Mouse (Mus musculus) intestine, embryonic 16.5 days (tissue): ENCODE results near the gene Lcn4. TPM values are rescaled to one million over a fixed set of nuclear protein-coding genes. Genes with fewer than 3 reads are reported as not detected.
"Not testable (repeated sequence)": the region's sequence is repeated elsewhere in the genome, so short reads cannot be mapped to it uniquely, and the experiment has no call there.

Source experiments
- ATAC-seq: fragments of 200-750 bp; cut with Nextera tagmentation; 2 replicates; pipeline ENCODE4 v1.8.0; 2017; ENCODE audit warnings: moderate TSS enrichment, moderate library complexity
- H3K27ac ChIP-seq: fragments of 300-500 bp; sonication (generic); 2 replicates; pipeline ENCODE4 v1.5.1; 2014; ENCODE audit warnings: mild to moderate bottlenecking, low read length
- H3K27me3 ChIP-seq: fragments of 300-500 bp; sonication (generic); replicated peaks from 2 replicates; pipeline ENCODE4 v1.6.1; 2014; ENCODE audit warnings: low read length, control low read depth, mixed read lengths; ENCODE audit not compliant: control insufficient read depth, insufficient read depth
- H3K36me3 ChIP-seq: fragments of 300-500 bp; sonication (generic); 2 replicates; pipeline ENCODE4 v1.6.1; 2014; ENCODE audit warnings: low read length, control low read depth; ENCODE audit not compliant: control insufficient read depth, insufficient read depth
- H3K4me1 ChIP-seq: fragments of 300-500 bp; sonication (generic); 2 replicates; pipeline ENCODE4 v1.6.1; 2014; ENCODE audit warnings: low read length, control low read depth, mixed read lengths; ENCODE audit not compliant: control insufficient read depth, insufficient read depth
- H3K4me2 ChIP-seq: fragments of 300-500 bp; sonication (generic); 2 replicates; pipeline ENCODE4 v1.6.1; 2014; ENCODE audit warnings: low read depth, low read length, control low read depth
- H3K4me3 ChIP-seq: fragments of 300-500 bp; sonication (generic); 2 replicates; pipeline ENCODE4 v1.5.1; 2014; ENCODE audit warnings: mild to moderate bottlenecking, low read length
- H3K9ac ChIP-seq: fragments of 300-500 bp; sonication (generic); 2 replicates; pipeline ENCODE4 v1.6.1; 2014; ENCODE audit warnings: low read depth, low read length
- H3K9me3 ChIP-seq: fragments of 300-500 bp; sonication (generic); 2 replicates; pipeline ENCODE4 v1.6.1; 2016; ENCODE audit warnings: low read length, control low read depth; ENCODE audit not compliant: control insufficient read depth
- WGBS: fragments of 180-500 bp; shearing (Covaris S2); extraction: QIAGEN DNeasy Blood & Tissue Kit; methylation state at CpG from one replicate; pipeline ENCODE4 v1.1.7; 2014; 5-methylcytosine and 5-hydroxymethylcytosine counted together
- polyA plus RNA-seq: library from polyadenylated mRNA; unstranded; fragments of >200 nt; fragmentation: Nextera tagmentation; extraction: Ambion mirVana; gene quantifications from 2 replicates; pipeline ENCODE4 v1.2.1, GENCODE M21; 2015

Lcn4 gene
- polyA plus RNA-seq: not detected in 2 replicates

DNA sequence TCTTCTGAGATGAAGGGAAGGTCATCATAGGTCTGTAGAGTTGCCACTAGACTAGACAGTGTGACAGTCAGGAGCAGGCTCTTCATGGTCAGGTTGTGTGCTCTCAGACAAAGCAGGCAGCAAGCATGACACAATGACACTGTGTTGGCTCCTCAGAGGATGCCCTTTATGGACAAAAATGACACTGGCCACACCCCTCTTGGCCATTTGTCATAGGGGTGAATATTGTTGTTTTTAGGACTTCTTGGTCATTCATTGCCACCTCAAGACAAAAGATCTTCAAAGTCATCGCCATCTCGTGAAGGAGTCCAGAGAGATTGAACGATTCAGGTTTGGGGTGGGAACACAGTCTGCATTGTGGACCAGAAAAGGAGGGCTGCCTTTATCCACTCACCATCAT lies at the start of gene Lcn4:
Gene Lcn4, minus strand, starts transcription at position 101 of the 400 bp plus-strand sequence.
- Histone ChIP-seq H3K4me2 (no peak within 1 kb of the TSS), H3K27ac (no peak within 1 kb of the TSS), H3K4me3 (no peak within 1 kb of the TSS), H3K9me3 (no peaks in the 10 kb centered on the region), H3K36me3 (no peaks in the 10 kb centered on the region), H3K27me3 (no peaks in the 10 kb centered on the region), H3K4me1 (no peaks in the 10 kb centered on the region), H3K9ac (no peak within 1 kb of the TSS)
- no peak for ATAC-seq
- 94% methylated on average over 3 of the region's 3 CpGs for WGBS

DNA sequence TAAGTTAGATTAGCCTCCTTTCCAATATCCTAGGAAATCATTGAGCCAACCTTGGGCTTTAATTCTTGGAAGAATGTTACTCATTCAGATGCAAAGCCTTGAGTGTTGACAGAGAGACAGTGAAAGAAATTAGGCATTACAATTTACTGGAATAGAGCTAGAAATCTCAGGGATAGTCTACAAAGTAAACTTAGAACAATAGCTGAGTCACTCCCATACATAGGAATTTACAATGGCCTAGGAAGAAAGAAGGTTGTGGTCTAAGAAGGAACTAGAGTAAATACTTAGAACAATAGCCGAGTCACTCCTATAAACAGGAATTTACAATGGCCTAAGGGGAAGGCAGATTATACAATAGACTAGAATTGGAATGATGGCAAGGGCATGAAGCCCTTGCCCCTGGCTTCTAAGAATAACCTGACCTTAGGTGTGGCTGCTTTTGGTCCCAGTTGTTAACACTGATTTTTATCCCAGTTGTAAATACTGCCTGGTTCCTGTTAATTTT lies 15.1 kb upstream of the Lcn4 start:
- no peaks in the 10 kb centered on the region for H3K27me3 ChIP-seq
- H3K4me3 ChIP-seq: no peak overlapping the region
- H3K4me1 ChIP-seq: no peaks in the 10 kb centered on the region
- H3K9ac ChIP-seq: no peak overlapping the region
- ATAC-seq: no peak
- H3K9me3 ChIP-seq: no peaks in the 10 kb centered on the region
- H3K27ac ChIP-seq: no peak overlapping the region
- WGBS: 91% methylated on average over 1 of the region's 1 CpGs
- H3K4me2 ChIP-seq: no peak overlapping the region
- H3K36me3 ChIP-seq: no peaks in the 10 kb centered on the region

DNA sequence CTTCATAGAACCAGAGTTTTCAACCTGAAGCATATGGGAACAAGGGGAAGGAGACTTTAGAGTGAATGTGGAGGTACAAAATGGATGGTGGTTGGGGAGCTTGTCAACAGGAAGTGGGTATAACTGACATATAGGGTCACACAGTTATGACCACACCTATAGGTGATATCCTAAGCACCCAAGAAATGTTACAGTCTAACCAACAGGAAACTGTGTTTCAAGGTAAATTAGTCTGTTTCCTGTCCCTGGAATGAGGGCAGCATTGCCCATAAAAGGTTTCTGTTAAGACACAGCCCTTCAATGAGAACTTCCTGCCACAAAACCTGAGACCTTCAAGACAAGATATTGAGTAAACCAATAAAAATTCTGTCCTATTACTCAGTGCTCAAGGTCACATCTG lies 2.3 kb downstream of the Lcn4 start:
- no peaks in the 10 kb centered on the region for H3K4me1 ChIP-seq
- no peak overlapping the region for H3K4me2 ChIP-seq
- H3K9ac ChIP-seq: no peak overlapping the region
- no peak overlapping the region for H3K4me3 ChIP-seq
- no peaks in the 10 kb centered on the region for H3K9me3 ChIP-seq
- no peak for ATAC-seq
- no peaks in the 10 kb centered on the region for H3K36me3 ChIP-seq
- H3K27ac ChIP-seq: no peak overlapping the region
- no peaks in the 10 kb centered on the region for H3K27me3 ChIP-seq

DNA sequence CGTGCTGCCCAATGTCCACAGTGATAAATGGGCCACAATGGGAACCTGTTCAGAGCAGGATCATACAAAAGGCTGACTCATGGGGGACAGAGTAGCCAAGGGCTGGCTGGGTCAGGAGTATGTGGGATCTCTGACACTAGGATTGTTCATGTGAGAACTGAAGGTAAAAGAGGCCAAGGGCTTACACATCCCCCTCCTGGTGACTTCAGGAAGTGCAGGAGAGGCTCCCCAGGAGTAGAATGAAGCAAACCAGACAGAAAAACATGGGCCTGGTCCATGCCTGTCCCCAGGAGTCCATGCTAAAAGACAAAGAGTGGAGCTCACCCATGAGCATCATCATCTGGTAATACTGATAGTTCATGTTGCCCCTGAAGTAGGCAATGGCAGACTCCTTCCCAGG lies 7.5 kb downstream of the Lcn4 start:
- not testable (repeated sequence) for H3K27ac ChIP-seq, H3K4me3 ChIP-seq, H3K4me1 ChIP-seq, H3K9ac ChIP-seq, H3K27me3 ChIP-seq, ATAC-seq, H3K9me3 ChIP-seq, H3K4me2 ChIP-seq, H3K36me3 ChIP-seq
- WGBS: 83% methylated on average over 1 of the region's 1 CpGs

DNA sequence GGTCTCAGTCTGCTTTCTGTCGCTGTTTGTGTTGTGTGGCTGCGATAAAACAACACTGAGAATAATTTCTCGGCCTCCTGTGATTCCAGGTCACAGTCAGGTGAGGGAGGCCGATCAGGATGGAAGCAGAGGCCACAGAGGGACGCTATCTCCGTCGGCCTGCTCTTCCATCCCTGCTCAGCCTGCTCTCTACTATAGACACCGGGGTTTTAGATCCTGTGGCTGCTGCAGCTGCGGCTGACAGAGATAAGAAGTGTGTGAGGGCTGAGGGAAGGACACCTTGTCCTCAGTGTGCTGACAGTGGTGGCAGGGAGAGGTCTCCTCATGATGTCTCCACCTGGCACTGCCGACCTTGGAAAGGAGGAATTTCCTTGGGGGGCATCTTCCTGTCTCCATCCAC lies 8.0 kb downstream of the Lcn4 start:
- no peak overlapping the region for H3K27ac ChIP-seq
- no peaks in the 10 kb centered on the region for H3K27me3 ChIP-seq
- no peak overlapping the region for H3K4me3 ChIP-seq
- no peaks in the 10 kb centered on the region; the same call in 1 of the 2 replicates for H3K4me1 ChIP-seq
- no peaks in the 10 kb centered on the region for H3K36me3 ChIP-seq
- no peak for ATAC-seq
- WGBS: 82% methylated on average over 10 of the region's 10 CpGs
- no peak overlapping the region for H3K9ac ChIP-seq
- no peaks in the 10 kb centered on the region for H3K9me3 ChIP-seq
- H3K4me2 ChIP-seq: no peak overlapping the region

- WGBS: 77% methylated on average over 13 of the region's 13 CpGs
- no peaks in the 10 kb centered on the region for H3K27me3 ChIP-seq
- no peaks in the 10 kb centered on the region for H3K36me3 ChIP-seq
- no peaks in the 10 kb centered on the region; the same call in 1 of the 2 replicates for H3K4me1 ChIP-seq
- no peak for ATAC-seq
- no peak overlapping the region for H3K9ac ChIP-seq
- no peak overlapping the region for H3K4me2 ChIP-seq
- H3K4me3 ChIP-seq: no peak overlapping the region
- H3K27ac ChIP-seq: no peak overlapping the region
- no peaks in the 10 kb centered on the region for H3K9me3 ChIP-seq
These were observed 8.6 kb downstream of the Lcn4 start for GRCm38 (mm10) chr2:26662509-26662882.

DNA sequence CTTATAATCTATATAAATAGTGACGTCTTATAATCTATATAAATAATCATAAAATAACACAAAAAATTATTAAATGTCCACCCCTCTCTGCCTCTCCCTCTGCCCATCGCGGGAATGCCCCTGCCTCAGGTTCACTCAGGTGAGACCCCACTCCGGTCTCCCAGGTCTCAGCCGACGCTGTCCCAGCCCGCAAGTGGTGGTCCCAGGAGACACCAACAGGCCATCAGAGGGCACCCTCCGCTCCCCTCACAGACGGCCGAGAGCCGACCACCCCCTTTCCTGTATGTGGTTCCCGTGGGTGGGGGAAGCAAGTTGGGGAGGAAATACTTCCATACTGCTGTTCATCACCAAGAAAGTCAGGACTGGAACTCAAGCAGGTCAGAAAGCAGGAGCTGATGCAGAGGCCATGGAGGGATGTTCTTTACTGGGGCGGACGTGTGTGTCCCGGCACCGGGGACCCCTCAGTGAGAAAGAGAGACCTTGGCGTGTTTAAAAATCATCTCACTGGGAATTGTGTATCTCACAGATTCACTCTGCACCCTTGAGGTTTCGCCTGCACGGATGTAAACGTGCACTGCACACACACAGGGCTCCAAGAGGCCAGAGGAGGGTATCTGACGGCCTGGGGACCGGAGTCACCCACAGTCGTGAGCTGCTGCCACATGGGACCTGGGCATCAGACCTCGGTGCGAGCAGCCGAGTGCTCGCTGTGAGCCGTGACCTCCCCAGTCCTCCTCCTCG lies 9.1 kb downstream of the Lcn4 start:
- no peaks in the 10 kb centered on the region for H3K36me3 ChIP-seq

DNA sequence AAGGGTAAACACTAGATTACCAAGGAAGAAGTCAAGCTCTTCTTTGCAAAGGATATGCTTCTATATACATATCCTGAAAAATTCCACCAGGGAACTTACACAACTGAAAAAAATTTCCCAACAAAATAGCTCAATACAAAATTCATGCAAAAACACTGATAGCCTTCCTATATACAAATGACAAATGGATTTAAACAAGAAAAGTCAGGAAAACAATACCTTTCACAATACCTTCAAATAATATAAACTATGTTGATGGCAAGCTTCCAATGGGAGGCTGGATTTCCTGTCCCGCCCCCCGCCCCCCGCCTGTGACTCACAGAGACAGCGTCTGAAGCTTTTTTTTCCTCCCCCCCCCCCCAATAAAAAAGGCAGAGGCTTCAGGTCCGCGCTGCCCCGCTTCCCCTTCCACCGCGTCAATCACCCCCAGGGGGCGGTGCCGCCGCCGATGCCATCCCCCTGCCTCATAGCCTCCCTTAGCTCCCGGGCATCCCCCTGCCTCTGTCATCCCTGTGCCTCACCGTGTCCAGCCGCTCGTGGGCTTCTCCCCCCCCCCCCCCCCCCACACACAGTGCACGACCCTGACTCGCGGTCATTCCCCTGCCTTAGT lies 9.8 kb downstream of the Lcn4 start:
- peak overlapping the region; percentile 33 for H3K4me3 ChIP-seq
- H3K4me1 ChIP-seq: no peaks in the 10 kb centered on the region; the same call in 1 of the 2 replicates
- H3K36me3 ChIP-seq: no peaks in the 10 kb centered on the region
- H3K27me3 ChIP-seq: no peaks in the 10 kb centered on the region
- peak overlapping the region; percentile 66 for H3K4me2 ChIP-seq
- H3K9me3 ChIP-seq: no peaks in the 10 kb centered on the region
- H3K9ac ChIP-seq: no peak overlapping the region
- no peak overlapping the region for H3K27ac ChIP-seq
- 3% methylated on average over 17 of the region's 20 CpGs for WGBS
- 0 out of 2 replicates have a peak, but pooled peaks have one; percentile 33 for ATAC-seq

More for the DNA sequence above, 9.1 kb downstream of the Lcn4 start:
- no peaks in the 10 kb centered on the region for H3K27me3 ChIP-seq
- no peak overlapping the region for H3K9ac ChIP-seq
- peak overlapping the region; percentile 66 for H3K4me2 ChIP-seq
- ATAC-seq: 0 out of 2 replicates have a peak, but pooled peaks have one; percentile 31
- H3K4me3 ChIP-seq: peak overlapping the region; percentile 33
- H3K9me3 ChIP-seq: no peaks in the 10 kb centered on the region
- WGBS: 40% methylated on average over 29 of the region's 29 CpGs
- no peaks in the 10 kb centered on the region; the same call in 1 of the 2 replicates for H3K4me1 ChIP-seq
- no peak overlapping the region for H3K27ac ChIP-seq

- Histone ChIP-seq H3K27ac (no peak overlapping the region), H3K9me3 (no peaks in the 10 kb centered on the region), H3K27me3 (no peaks in the 10 kb centered on the region), H3K36me3 (no peaks in the 10 kb centered on the region), H3K9ac (no peak overlapping the region), H3K4me3 (no peak overlapping the region), H3K4me1 (no peaks in the 10 kb centered on the region; the same call in 1 of the 2 replicates), H3K4me2 (no peak overlapping the region)
- WGBS: 90% methylated on average over 2 of the region's 2 CpGs
- ATAC-seq: no peak
These were observed 13.7 kb downstream of the Lcn4 start for GRCm38 (mm10) chr2:26657426-26657825.
